Mouse (Mus musculus) spleen, postnatal 10 days (tissue): ENCODE measurements around the gene Pafah2.

Source experiments
- DNase-seq, 2 experiments: peaks; one replicate each; pipeline ENCODE4 v3.0.0; 2021 to 2022; ENCODE audit warnings: low spot score in 2 of 2

The Pafah2 gene

DNA sequence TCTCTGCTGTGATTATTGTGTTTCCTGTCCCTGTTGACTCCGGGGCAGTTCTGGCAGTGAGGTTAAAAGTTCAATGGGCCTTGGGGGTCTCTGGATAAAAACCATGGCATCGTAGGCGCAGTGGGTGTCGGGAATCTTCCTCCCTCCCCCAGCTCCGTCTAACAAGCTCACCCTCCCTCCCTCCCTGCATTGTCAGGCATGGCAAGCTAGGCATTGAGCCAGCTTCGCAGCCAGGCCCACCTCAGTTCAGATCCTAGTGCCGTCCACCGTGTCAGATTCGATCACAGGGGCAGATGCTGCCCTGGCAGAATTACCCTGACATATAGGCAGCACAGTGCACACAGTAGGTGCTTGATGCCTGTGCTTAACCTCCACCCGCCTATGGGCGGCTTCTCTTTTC lies 25.9 kb downstream of the Pafah2 start:
- DNase-seq = no peak

DNA sequence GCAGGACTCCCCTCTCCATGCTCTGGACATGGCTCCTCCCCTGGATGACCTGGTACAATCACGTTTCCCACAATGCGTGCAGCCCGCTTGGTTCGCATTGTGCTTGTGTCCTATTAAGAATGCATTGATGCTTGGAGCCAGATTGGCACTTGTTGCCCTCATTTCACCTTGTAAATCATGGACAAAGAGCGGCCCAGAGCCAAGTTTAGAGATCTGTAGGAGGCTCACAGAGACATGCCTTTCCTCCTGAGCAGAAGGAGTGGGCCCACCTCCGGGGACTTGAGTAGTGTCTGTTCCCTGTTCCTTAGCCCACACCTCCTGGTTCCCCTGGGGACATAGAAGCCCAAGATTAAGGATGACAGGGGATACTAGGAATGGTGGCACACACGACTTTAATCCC lies 27.8 kb downstream of the Pafah2 start:
- no peak for DNase-seq

DNA sequence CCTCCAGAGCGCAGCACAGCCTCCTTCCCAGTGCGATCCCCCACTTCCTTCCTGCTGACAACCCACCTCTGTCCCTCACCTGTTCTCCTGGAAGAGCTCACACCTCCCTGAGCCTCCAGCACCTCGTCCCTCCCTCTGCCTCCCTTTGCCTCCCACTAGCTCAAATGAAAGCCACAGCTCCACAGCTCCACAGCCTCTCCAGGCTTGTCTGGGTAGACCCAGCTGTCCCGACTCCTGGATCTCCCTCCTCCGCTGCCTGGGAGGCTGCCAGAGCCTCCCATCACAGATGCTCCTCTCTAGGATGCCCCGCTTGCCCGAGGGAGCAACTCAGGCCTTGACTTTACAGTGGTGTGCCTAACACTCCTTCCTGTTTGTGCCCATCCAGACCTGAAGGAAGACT lies 29.0 kb downstream of the Pafah2 start:
- DNase-seq = no peak

DNA sequence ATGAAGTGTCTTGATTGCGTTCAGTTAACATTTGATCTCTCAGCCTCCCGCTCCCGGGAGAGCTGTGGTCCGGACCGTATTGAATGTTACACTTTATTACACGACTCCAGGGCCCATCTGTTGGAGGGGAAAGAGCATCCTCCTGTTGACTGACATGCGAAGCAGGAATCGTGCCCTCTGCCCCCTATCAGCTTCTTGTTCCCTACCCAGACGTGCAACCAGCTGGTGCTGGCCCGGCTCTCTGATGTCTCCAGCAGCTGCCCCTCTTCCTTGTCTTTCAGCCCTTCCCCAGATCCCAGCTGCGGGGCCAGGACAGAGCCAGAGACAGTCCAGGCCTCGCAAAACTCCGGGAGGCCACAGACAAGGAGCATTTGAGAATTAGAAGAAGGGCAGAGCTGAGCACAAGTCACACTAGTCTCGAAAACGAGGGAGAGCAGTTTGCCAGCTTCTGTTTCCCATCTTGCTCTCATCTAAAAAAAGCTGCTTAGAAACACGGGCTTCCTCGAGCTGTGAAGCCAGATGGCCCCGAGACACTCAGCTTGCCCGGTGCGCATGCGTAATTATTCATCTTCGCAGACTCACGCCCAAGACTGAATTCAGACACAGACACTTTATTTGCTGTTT lies 34.4 kb downstream of the Pafah2 start:
- no peak for DNase-seq

DNA sequence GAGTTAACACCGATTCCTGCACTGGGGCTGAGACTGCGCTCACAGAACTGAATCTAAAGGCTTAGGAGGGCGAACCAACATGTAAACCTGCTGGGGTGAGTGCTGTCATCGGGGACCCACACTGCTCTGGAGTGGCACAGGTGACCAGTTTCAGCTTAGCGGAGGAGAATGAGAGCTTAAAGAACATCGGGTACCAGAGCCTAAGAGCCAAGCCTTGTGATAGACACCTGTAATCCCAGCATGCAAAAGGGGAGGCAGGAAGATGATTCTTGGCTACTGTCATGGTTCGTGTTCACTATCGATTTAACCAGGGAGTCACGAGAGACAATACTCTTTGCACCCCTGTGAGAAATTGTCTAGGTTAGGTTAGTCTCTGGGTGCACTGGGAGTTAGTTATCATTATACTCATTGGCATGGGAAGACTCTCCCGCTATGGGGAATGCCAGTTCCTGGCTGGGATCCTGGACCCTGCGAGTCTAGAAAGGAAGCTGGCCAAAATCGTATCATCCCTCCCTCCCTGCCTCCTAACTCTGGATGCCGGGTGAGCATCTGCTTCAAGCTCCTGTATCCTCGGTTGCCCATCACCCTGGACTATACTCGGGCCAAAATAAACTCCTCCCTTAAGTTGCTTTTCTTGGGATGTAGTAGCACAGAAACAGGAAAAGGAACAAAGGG lies 36.7 kb downstream of the Pafah2 start:
- DNase-seq = no peak

DNA sequence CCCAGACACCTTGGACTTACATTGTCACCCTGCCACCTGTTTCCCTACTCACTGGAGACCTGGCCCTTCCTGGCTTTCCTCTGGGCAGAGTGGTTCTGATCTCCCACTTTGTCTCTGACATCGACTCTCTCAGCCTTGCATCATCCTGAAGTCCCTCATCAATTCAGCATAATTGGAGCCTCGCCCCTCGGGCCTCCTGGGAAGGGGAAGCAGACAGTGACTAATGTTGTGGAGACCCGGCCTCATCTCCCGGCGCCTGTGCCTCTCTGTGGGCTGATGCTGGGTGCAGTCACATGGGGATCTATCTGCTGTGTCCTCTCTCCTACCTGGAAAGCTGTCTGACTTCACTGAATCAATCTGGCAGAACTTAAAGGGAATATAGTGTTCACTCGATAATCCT lies 40.1 kb downstream of the Pafah2 start:
- no peak for DNase-seq

DNA sequence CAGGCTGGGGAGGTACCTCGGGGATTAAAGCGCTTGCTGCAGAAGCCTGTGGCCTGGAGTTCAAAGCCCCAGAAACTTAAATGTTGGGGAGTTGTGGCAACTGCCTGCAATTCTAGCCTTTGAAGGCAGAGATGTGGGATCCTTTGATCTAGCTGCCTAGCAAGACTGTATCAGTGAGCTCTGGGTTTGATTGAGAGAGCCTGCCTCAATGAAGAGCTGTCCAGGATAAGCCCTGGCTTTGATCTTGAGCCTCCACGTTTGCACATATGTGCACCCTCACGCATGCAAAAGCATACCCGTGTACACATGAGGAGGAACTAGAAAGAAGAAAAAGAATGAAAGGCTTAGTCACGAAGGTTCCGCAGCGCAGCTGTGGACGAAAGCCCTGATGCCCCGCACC lies 40.5 kb downstream of the Pafah2 start:
- DNase-seq = no peak

DNA sequence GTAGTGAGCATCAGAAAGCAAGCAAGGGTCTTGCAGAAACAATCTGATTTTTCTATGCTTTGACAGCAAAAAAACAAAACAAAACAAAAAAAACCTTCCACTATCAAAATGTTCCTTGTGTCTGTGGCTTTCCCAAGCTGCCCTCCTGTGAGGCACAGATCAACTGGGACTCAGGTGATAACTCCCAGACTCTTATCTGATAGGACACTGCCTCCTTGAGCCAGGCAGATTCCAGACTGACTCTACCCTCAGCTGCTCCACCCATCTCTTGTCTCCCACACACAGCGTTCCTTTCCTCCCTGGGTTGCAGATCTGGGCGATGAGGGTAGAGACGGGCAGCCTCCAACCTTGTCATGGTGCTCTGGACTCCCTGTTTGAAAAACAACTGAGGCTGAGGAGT lies 43.0 kb downstream of the Pafah2 start:
- no peak for DNase-seq

DNA sequence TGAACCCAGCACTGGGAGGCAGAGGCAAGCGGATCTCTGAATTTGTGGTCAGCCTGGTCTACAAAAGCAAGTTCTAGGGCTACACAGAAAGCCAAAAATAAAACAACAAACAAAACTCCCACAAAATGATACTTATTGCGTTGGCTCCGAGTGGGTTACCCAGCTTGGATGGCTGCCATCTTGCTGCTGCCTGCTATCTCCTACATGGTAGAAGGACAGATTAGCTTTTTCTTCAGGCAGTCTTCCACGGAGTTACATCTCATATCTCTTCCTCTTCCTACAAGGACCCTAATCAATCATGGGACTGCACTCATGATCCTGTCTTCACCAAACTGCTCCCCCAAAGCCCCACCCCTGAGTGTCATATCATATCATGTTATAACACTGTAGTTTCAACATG lies 43.8 kb downstream of the Pafah2 start:
- DNase-seq = no peak

DNA sequence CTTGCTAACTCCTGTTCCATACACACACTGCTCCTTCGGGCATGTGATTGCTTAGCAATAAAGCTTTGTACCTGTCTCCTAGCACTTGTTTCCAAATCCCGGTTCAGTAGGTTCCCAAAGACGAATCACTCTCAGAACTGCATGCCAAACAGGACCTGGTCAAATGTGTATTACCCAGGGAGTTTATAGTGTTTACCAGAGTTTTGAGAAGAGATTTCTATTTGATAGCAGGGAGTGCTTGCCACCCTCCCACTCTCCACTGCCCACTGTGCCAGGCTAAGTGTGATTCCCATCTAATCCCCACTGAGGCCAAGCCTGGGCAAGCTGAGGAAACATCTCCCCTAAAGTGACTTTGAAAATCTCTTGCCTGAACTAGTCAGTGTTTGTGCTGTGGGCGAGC lies 46.1 kb downstream of the Pafah2 start:
- no peak for DNase-seq

DNA sequence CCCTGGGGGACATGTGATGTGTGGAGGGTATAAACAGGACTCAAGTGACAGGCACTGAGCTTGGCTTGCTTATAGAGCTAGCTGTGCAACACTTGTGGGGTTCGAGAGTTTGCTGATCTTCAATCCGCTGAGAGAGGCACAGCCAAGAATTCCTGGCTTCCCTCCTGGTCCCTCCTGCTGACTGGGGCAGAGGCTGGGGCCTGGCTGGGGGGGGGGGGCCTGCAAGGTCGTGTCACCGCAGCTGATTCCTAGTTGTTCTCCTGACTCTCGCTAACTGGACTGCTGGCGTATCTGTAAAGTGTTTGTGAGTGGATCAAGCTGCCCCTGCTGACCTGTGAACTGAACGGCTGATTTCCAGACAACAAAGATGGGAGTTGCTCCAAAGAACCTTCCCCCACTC lies 47.5 kb downstream of the Pafah2 start:
- no peak for DNase-seq

DNA sequence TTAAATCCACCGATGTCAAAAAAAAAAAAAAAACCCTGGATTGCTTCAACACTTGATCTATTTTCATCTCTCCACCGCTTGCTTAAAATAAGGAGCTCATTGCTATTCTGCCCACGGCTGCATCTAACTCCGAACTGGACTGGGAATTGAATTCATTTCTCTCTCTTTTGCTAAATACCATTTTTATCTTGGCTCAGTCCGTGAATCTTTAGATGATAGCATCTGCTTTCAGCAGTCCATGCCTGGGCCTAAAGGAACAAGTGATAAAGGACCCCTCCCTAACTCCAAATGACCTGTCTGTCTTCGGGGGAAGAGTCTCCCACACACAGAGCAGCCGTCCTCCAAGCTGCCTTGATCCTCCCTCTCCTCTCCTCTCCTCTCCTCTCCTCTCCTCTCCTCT lies 48.8 kb downstream of the Pafah2 start:
- no peak for DNase-seq

DNA sequence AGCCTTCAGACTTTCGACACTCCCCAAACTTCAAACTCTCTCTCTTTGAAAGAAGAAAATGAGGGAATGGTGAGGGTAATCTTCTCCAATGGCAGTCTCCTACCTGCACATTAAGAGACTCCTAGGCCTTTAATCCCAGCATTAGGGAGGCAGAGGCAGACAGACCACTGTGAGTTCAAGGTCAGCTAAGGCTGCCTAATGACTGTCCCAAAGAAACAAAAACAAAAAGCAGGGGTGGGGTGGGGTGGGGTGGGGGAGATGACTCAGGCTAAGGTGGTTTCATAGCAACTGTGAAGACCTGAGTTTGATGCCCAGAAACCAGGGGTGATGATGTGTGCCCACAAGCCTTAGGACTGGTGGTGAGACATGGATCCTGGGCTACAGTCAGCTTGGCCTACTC lies 49.4 kb downstream of the Pafah2 start:
- no peak for DNase-seq

DNA sequence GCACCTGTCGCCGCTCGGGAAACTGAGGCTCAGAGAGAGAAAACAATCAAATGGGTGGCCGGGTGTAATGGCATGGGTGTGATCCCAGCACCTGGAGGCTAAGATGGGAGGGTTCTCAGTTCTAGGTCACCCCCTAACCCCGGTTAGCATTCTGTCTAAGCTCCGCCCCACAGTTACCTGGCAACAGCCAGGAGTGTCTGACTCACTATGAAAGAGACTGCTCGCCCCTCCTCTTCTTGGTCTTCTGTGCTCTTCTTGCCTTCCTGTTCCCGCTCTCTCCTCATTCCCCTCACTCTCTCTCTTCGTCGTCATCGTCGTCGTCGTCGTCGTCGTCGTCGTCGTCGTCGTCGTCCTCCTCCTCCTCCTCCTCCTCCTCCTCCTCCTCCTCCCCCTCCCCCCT lies 51.8 kb downstream of the Pafah2 start:
- no peak for DNase-seq

DNA sequence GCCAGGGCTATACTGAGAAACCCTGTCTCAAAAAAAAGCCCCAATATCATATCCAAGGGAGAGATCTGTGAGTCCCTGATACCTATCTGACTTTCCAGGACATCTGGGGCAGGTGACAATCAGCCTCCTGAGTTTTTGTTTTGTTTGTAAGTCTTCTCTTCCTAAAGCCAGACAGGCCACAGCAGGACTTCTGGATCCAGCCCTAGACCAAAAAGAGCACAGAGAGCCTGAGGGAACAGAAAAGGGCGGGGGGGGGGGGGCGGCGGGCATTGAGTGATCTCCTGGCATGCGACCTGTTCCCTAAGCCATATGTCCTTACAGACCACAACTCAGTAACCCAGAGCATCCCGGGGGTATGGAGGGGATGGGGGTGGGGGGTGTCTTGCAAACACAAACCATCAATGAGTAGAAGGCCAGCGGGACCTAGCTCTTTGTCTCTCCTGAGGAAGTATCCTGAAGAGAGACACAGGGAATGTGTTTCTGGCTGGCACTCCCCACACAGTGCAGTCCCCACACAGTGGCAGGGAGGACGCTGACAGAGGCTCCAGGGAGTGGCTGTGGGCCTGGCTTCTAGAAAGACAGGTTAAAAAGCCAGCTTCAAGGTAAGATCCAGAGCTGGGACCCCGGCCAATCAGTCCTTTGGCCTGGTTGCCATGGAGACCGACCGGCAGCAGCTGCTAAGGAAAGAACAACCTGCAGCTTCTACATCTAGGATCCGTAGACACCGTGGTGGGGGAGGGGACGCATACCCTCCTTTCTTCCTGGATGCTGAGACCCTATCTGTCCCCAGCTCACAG lies 53.7 kb downstream of the Pafah2 start:
- DNase-seq = no peak

DNA sequence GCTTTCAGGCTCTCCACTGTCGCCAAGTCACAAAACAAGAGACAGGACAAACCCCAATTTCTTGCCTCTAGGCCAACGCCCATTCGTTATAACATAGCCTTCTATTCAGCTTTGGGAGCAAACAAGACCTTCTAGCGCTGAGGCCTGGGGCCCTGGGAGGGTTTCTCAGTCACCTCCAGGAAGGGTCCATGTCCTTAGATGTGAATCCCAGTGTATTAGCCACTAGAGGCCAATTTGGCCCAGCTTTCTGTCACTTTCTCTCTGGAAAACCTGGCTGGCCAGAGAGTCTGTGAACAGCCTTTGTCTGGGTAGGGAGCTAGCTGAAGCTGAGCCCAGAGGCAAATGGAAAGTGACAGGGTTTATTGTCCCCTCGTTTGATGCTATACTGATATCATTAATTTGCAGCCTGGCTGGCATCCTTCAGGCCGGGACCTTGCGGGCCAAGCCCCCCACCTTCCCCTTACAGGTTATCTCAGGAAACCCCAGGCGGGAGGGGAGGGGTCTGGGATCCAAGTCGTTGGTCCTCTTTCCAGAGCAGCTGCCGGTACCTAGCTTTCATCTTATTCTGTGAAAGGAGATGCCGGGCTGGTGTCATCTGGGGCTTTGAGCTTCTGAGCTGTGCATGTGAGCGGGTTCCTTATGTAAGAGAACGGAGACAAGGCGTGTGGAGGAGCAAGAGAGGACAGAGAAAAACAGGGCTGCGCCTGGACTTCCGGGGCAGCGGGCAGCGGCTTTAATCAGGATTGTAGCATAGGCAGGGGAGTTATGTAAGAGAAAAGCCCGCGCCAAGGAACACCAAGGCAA lies 54.5 kb downstream of the Pafah2 start:
- DNase-seq = no peak

DNA sequence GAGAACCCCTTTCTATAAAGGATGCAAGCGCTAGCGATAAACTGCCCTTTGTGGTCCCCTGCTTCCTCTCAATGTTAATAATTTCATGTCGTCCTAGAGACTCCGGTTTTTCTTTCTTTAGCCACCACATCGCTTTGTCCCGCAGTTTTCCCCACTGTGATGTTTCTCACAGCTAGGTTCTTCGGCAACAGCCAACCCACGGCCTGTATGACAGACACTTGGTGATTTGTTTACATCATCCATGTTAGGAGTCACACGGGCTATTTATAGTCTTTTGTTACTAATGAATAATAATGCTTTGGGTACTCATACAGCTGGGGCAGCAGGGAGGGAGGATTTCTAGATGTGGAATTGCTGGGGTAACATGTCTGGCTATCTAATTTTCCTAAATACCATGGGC lies 55.4 kb downstream of the Pafah2 start:
- DNase-seq = no peak

DNA sequence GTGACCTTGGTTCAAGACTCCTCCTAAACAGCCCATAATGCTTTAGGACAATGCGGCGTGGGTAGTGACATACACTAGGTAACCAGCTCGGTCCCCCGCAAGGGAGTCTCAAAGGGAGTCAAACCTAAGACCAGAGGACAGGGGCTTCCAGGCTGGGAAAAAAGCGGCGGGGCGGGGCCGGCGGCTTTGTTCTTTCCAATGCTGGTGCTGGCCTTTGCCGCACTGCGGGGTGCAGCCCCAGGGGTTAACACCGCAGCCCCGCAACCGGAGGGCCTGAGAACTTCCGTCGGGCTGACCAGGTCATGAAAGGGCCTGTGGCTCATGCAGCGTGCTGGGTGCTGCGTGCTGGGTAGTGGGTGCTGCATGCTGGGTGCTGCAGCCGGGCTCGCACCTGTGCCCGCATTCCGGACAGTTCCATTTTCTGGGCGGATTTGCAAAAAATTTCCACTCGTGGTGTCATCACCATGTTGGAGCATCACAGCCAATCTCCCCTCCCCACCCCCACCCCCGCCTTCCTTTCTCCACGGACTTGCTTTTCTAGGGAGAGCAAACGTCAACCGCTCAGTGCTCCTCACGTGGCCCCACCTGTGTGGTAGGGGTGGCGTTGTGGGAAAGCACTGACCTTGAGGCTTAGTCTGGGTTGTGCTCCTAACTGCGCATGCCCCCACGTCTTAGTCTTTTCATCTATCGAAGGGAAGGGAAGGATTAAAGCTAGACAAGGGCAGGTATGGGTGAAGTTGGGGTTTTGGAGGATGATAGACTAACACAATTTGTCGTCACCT lies 57.7 kb downstream of the Pafah2 start:
- no peak for DNase-seq

DNA sequence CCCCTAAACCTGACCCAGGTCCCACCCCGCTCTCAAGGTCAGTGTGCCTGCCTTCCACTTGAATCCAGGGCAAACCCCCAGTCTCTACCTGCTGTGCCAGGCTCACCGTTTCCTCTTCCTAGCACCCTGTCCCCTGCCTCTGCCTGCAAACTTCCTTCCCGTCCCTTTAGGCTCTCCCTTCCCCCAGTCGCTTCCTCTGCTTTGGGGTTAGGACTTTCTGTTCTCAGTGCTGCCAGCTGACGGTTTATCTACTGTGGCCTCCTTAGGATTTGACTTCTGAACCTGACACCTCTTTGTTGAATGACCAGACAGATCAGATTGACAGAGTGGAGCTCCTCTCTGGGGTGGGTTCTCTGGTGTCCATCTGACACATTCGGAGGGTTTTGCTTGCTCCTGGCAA lies 59.2 kb downstream of the Pafah2 start:
- no peak for DNase-seq

DNA sequence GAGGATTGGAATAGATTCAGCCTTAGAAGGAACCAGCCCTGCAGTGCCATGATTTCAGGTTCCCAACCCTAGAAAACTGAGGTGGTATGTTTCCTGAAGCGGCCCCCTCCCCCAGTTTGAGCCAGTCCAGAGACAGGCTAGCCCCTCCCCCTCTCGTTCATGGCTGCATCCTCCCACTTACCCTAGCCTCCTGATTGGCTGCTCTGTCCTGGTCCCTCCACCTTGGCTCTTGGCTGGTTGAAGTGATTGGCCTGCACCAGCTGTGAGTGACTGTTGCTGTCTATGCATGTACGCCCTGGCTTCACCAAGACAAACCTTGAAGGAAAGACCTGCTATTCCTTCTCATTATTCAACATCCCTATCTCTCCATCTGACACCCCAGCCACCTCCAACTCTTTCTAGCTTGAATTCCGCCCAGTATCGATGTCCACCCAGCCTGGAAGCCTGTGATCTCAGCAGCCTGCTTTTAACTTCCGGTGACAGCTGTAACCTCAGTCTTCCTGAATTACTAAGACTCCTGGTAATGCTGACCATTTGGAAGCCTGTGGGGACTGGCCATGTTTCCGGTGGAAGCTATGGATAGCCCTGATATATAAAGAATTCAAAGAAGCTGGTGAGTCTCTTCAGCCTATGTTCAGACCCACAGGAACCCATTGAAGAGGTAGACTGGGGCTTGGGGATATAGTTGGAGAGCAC lies 61.2 kb downstream of the Pafah2 start:
- DNase-seq = no peak

DNA sequence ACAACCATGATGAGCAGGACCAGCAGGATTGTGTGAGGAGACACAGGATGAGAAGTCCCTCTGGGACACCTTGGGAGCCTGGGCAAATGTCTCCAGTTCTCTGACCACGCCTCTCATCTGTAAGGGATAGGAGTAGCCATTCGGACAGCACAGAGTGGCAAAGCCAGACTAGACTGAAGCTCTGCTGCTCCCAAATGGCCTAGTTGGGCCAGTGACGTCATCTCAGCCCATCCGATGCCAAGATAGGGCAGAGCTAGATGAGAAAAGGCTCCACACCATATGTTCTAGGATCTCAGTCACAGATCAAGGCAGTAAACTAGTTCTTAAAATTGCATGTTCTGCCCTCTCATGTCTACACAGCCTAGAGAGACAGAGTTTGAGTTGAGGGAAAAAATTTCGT lies 62.7 kb downstream of the Pafah2 start:
- no peak for DNase-seq
